Comparison of ENCODE assay signal across 11 mouse cellular contexts in the genomic region with DNA sequence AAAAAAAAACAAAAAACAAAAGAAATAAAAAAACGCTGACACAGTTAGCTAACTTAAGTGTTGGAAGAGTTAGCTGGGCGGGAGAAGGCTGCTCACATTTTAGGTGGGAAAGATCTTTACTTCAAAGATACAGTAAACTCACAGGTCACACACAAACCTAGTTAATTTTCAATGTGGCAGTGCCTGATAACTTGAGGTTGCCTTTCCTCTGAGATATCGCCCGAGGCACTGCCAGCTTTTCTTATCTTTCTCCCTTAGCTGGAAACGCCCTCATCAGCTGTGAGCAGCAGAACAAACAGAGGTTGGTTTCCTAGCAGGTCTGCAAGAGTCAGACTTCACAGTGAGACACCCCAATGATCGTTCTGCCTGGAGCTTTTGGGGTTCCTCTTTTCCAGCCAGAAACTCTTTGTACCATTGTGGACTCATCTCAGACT. TPM values are rescaled to one million over a fixed set of nuclear protein-coding genes. Genes with fewer than 3 reads are reported as not detected.
DNase-seq lines count a peak whose midpoint lies in the region; ATAC-seq and TF ChIP-seq lines count a peak whose summit lies in the region.
"Had no signal": no experiment of that assay in that cellular context is flagged by ENCODE, and none has a peak within 500 bp of the region (broad histone marks: within the 10 kb centered on the region; RNA-seq: fewer than 3 reads in every experiment).

No protein-coding gene starts in this region.

- peak overlapping the region; percentile 43 for H3K4me3 ChIP-seq in liver, embryonic 15.5 days (replicated peaks)
- no peak overlapping the region for H3K4me3 ChIP-seq in hindbrain, postnatal 0 days (ENCODE audit: low read length)

- H3K27ac ChIP-seq in liver, embryonic 15.5 days (replicated peaks): peak overlapping the region; percentile 96
- no peak overlapping the region for H3K27ac ChIP-seq in hindbrain, postnatal 0 days
- H3K27ac ChIP-seq: kidney, postnatal 0 days; macrophage had no signal

- H3K27me3 ChIP-seq in liver, embryonic 15.5 days: no peaks in the 10 kb centered on the region
- no peaks in the 10 kb centered on the region for H3K27me3 ChIP-seq in hindbrain, postnatal 0 days (ENCODE audit: insufficient read depth, low read length)

- peaks cover 87% of the 10 kb centered on the region for H3K4me1 ChIP-seq in liver, embryonic 15.5 days (replicated peaks)
- no peaks in the 10 kb centered on the region for H3K4me1 ChIP-seq in hindbrain, postnatal 0 days (ENCODE audit: insufficient read depth, low read length)

- H3K9ac ChIP-seq in liver, embryonic 15.5 days: peak overlapping the region; percentile 66
- no peak overlapping the region for H3K9ac ChIP-seq in hindbrain, postnatal 0 days (replicated peaks; ENCODE audit: low read length)

- WGBS in liver, embryonic 15.5 days (ENCODE audit: insufficient replicate concordance): 8% methylated on average over 6 of the region's 6 CpGs
- 76% methylated on average over 6 of the region's 6 CpGs for WGBS in hindbrain, postnatal 0 days

- no peaks in the 10 kb centered on the region for H3K9me3 ChIP-seq in liver, embryonic 15.5 days (replicated peaks)
- no peaks in the 10 kb centered on the region for H3K9me3 ChIP-seq in hindbrain, postnatal 0 days (ENCODE audit: low read length)

- ATAC-seq in granulocyte monocyte progenitor cell, adult 5-6 weeks (replicated peaks; ENCODE audit: poor library complexity, severe bottlenecking): peak; percentile 42
- ATAC-seq in liver, embryonic 15.5 days (ENCODE audit: insufficient read depth): peak; percentile 93
- ATAC-seq in hindbrain, postnatal 0 days: no peak

- DNase-seq in urinary bladder, postnatal 14 days (ENCODE audit: low spot score): peak; percentile 42
- no peak for DNase-seq in urinary bladder, postnatal 25 days (ENCODE audit: low spot score)
- DNase-seq in left cerebral cortex, adult 18-20 months (ENCODE audit: low spot score in 2 of 2): no peak
- DNase-seq in frontal cortex, adult 2 months (ENCODE audit: extremely low spot score in 1 of 2, low spot score in 1 of 2): no peak
- no peak for DNase-seq in hindbrain, postnatal 0 days (ENCODE audit: low spot score)
- DNase-seq: cerebellum, postnatal 36 days; thymus, postnatal 25 days had no signal

- no peak for TF ChIP-seq CTCF in hindbrain, postnatal 0 days (IDR thresholded peaks at IDR 0.05; ENCODE audit: low read depth)

- H3K4me2 ChIP-seq in liver, embryonic 15.5 days: peak overlapping the region; percentile 76
- no peak overlapping the region for H3K4me2 ChIP-seq in hindbrain, postnatal 0 days (ENCODE audit: low read depth, low read length)

- peaks cover 9% of the 10 kb centered on the region; the same call in 1 of the 2 replicates for H3K36me3 ChIP-seq in liver, embryonic 15.5 days (replicated peaks)
- no peaks in the 10 kb centered on the region for H3K36me3 ChIP-seq in hindbrain, postnatal 0 days (ENCODE audit: insufficient read depth, low read length)

RNA-seq across cellular contexts. Expression of a gene that starts 5.7 kb away (rescaled TPM):
- total RNA-seq in granulocyte monocyte progenitor cell, adult 5-6 weeks (2014; fragmentation: Nextera tagmentation): 20.8 and 24.6 TPM in 2 replicates
- total RNA-seq in granulocyte monocyte progenitor cell, adult 5-6 weeks (2017): 24.1 TPM in 2 replicates
- polyA plus RNA-seq in liver, embryonic 15.5 days (2015; fragmentation: Nextera tagmentation; extraction: Ambion mirVana): 148 and 165 TPM in 2 replicates
- total RNA-seq in left cerebral cortex, adult 18-20 months (2021): 10 to 100 TPM; 17.3 to 20.1 TPM
- polyA plus RNA-seq in frontal cortex, adult 2 months (2012; rRNA removed): 14.5 and 18.4 TPM in 2 replicates
- 39.0 and 43.2 TPM in 2 replicates for total RNA-seq in hindbrain, postnatal 0 days (2014; rRNA removed)
- 12.4 and 13.4 TPM in 2 replicates for polyA plus RNA-seq in hindbrain, postnatal 0 days (2015; fragmentation: Nextera tagmentation; extraction: Ambion mirVana)

RNA-seq across cellular contexts. Expression of a gene that starts 32.6 kb away (rescaled TPM):
- 27.9 and 36.4 TPM in 2 replicates for total RNA-seq in granulocyte monocyte progenitor cell, adult 5-6 weeks (2014; fragmentation: Nextera tagmentation)
- total RNA-seq in granulocyte monocyte progenitor cell, adult 5-6 weeks (2017): 33.9 and 37.4 TPM in 2 replicates
- polyA plus RNA-seq in liver, embryonic 15.5 days (2015; fragmentation: Nextera tagmentation; extraction: Ambion mirVana): 27.5 and 29.5 TPM in 2 replicates
- 10 to 100 TPM; 21.2 to 23.9 TPM for total RNA-seq in left cerebral cortex, adult 18-20 months (2021)
- polyA plus RNA-seq in frontal cortex, adult 2 months (2012; rRNA removed): 15.2 and 17.7 TPM in 2 replicates
- 37.3 and 42.0 TPM in 2 replicates for total RNA-seq in hindbrain, postnatal 0 days (2014; rRNA removed)
- polyA plus RNA-seq in hindbrain, postnatal 0 days (2015; fragmentation: Nextera tagmentation; extraction: Ambion mirVana): 20.6 and 21.7 TPM in 2 replicates

RNA-seq across cellular contexts. Expression of a gene that starts 32.7 kb away (rescaled TPM):
- total RNA-seq in granulocyte monocyte progenitor cell, adult 5-6 weeks (2014; fragmentation: Nextera tagmentation): 27.8 and 29.2 TPM in 2 replicates
- total RNA-seq in granulocyte monocyte progenitor cell, adult 5-6 weeks (2017): 23.6 and 27.2 TPM in 2 replicates
- polyA plus RNA-seq in liver, embryonic 15.5 days (2015; fragmentation: Nextera tagmentation; extraction: Ambion mirVana): 2.4 and 2.5 TPM in 2 replicates
- 10 to 100 TPM; 12.1 to 12.9 TPM for total RNA-seq in left cerebral cortex, adult 18-20 months (2021)
- polyA plus RNA-seq in frontal cortex, adult 2 months (2012; rRNA removed): 4.6 and 5.5 TPM in 2 replicates
- total RNA-seq in hindbrain, postnatal 0 days (2014; rRNA removed): 9.7 and 13.5 TPM in 2 replicates
- polyA plus RNA-seq in hindbrain, postnatal 0 days (2015; fragmentation: Nextera tagmentation; extraction: Ambion mirVana): 1.5 and 1.7 TPM in 2 replicates

RNA-seq across cellular contexts. Expression of a gene that starts 39.6 kb away (rescaled TPM):
- total RNA-seq in granulocyte monocyte progenitor cell, adult 5-6 weeks (2014; fragmentation: Nextera tagmentation): 25.5 and 33.3 TPM in 2 replicates
- total RNA-seq in granulocyte monocyte progenitor cell, adult 5-6 weeks (2017): 26.7 and 26.8 TPM in 2 replicates
- 19.2 and 19.4 TPM in 2 replicates for polyA plus RNA-seq in liver, embryonic 15.5 days (2015; fragmentation: Nextera tagmentation; extraction: Ambion mirVana)
- 10 to 100 TPM; 21.7 to 23.5 TPM for total RNA-seq in left cerebral cortex, adult 18-20 months (2021)
- polyA plus RNA-seq in frontal cortex, adult 2 months (2012; rRNA removed): 20.2 and 20.5 TPM in 2 replicates
- total RNA-seq in hindbrain, postnatal 0 days (2014; rRNA removed): 23.0 and 36.3 TPM in 2 replicates
- 15.4 and 21.0 TPM in 2 replicates for polyA plus RNA-seq in hindbrain, postnatal 0 days (2015; fragmentation: Nextera tagmentation; extraction: Ambion mirVana)
